Mouse (Mus musculus): ENCODE data around the gene Npas3.

Npas3 gene

GRCm38 (mm10) chr12:53865691-53866090 is 617.2 kb downstream of the Npas3 start:
- no peak for DNase-seq (ENCODE audit: low spot score)

DNA sequence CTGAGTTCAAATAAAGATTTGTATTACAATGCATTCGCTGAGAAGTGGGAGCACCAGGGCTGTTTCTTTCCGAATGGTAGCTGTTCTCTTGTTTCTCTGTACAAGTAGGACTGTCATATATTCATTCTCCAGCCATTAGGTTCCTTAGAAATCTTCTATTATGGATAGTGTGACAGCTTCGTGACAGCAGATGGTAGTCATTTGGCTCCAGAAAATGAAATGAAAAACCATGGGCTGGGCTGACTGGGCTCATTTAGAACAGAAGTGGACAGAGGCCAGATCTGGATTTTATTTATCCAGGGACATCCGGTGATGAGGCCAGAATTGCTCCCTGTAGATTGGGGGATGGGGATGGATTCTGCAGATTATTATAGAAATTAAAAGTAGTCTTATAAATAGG is 621.5 kb downstream of the Npas3 start:
- no peak for DNase-seq (ENCODE audit: low spot score)

- DNase-seq (ENCODE audit: low spot score) = no peak
Observed at GRCm38 (mm10) chr12:53875226-53875625, 626.7 kb downstream of the Npas3 start.

DNA sequence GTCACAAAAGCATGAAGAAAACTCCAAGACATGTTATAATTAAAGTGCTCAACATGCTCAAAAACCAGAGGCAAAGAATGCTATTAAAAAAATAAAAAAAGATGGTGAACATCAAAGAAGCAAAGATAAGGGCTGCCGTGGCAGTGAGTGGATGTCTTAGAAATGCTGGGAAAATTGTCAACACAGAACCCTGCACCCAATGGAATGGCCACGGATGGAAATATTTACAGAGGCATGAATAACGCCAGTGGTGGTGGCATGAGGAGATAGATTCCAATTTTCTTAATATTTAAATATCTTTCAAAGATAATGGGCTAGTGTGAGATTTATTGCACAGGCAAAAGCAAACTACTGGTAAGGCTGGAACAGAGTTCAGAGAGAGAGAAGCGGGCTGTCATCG is 628.2 kb downstream of the Npas3 start:
- no peak for DNase-seq (ENCODE audit: low spot score)

- DNase-seq (ENCODE audit: low spot score) = no peak
Observed at GRCm38 (mm10) chr12:53881684-53882083, 633.2 kb downstream of the Npas3 start.

DNA sequence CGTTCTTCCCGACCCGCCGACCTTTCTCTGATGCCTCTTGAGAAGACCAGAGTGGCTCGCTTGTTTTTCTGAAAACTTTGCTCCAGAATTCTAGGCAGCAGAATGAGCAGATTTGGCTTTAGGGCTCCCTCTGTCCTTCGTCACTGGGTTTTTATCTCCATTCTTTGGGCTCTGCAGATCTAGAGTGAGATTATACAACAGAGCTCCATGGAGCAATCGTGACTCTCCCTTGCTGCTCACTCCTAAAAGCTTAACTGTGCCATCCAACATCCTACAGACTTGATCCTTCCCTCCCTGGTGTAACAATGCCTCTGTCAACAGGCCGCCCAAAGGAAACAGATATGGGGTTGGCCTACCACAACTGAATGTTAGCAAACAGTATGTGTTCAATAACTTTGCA is 634.4 kb downstream of the Npas3 start:
- no peak for DNase-seq (ENCODE audit: low spot score)

- no peak for DNase-seq (ENCODE audit: low spot score)
Observed at GRCm38 (mm10) chr12:53888624-53889023, 640.1 kb downstream of the Npas3 start.

DNA sequence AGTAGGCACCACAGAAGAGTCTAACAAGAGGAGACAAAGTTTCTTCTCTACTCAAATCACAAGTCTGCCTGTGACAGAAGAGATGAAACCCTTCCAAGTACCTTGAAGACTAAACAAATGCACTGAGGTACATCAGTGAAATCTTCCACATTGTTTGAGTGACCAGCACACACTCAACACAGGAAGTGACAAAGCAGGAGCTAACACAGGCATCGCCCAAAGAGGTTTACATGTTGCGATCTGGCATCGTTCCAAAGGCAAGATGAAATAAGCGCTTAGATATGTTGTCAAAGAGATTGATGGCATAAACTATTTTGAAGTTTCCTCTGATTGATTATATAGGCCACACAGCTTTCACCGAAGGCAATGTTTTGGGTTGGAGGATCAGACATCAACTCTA is 647.4 kb downstream of the Npas3 start:
- no peak for DNase-seq (ENCODE audit: low spot score)

GRCm38 (mm10) chr12:53908761-53909160 is 660.3 kb downstream of the Npas3 start:
- DNase-seq (ENCODE audit: low spot score) = no peak

DNA sequence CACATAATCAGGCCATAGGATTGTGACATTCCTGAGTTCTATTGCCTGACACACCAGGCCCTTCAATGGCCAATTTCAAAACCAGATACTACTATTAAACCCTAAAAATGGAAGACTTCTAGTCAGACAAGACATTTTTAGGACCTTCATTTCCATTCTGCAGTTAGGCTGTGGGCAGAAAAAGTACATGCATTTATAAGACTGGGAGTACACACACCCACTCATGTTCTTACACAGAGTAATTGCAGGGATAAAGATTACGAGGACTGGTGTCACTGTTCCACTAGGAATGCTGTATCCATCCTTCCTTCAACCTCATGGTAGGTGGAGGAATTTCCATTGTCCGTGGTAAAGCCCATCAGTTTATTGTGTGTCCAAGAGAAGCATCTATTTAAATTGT is 661.7 kb downstream of the Npas3 start:
- no peak for DNase-seq (ENCODE audit: low spot score)

DNA sequence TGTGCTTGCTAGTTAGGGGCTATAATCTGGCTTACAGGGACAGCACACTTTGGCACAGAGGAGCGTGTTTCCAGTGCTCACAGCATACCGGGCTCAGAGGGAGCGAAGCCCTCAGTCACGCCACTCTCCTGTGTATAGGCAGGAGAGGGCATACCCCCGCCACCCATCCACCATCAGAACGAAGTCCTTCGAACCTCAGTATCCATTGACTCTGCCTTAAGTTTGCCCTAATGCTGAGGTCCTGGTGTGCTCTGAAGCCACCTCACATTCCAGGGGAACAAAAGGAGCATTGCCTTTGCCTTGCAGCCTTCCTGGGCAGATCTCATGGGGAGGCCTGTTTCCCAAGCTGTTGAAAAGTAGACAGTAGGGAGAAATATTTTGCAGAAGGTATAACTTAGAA is 673.7 kb downstream of the Npas3 start:
- no peak for DNase-seq (ENCODE audit: low spot score)

GRCm38 (mm10) chr12:53948826-53949225 is 700.3 kb downstream of the Npas3 start:
- DNase-seq (ENCODE audit: low spot score) = no peak

GRCm38 (mm10) chr12:53962004-53962403 is 713.5 kb downstream of the Npas3 start:
- no peak for DNase-seq (ENCODE audit: low spot score)

DNA sequence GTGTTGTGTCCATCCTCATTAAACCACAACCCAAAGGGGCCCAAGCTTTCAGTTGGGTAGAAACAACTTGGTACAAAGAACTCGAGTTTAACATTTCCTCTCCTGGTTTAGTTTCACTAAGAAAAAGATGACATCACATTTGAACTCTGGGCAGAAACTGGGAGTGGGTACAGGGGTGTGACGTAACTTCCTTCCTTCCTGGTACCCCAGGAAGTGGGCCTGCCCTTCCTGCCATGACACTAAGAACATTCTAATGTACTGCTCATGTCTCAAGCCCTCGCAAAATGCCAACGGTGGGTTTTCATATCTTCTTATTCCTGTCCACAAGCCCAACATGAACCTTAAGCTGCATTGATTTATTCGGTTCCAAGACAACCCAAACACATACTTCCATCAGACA is 715.1 kb downstream of the Npas3 start:
- DNase-seq (ENCODE audit: low spot score) = no peak

DNA sequence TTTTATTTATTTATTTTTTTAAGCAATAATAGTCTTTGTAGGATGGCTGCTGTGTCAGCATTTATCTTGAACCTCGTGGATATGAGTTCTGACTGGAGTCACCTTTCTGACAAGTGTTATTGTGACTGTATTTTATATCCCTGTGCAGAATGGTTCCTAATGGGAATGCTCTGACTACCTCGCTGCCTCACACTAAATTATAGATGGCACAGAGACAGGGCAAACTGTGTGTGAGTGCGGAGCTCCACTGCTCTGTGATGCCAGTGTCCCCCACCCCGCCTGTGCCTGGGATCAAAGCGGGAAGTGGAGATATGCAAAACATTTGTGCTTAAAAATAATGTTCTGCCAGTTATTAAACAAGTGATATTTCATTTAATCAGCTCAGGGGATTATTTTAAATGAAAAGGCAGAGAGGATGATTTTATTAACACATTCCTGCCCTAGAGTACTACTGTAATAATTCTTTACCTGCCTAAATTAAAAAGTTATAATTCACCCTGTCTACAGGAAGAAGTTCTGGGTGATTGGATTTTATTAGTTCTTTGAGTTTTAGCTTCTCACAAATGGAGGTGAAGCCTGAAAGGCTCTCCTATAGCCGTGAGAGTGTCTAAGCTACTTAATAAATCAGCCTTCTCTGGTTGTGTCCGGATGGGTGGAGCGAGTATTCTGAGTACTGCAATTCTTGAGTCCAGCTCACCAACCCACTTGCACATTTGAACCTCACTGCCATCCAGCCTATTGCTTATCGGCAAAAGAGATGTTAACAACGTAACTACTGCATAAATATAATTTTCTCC is 721.1 kb downstream of the Npas3 start:
- no peak for DNase-seq (ENCODE audit: low spot score)

- no peak for DNase-seq (ENCODE audit: low spot score)
Observed at GRCm38 (mm10) chr12:53970721-53971120, 722.2 kb downstream of the Npas3 start.

DNA sequence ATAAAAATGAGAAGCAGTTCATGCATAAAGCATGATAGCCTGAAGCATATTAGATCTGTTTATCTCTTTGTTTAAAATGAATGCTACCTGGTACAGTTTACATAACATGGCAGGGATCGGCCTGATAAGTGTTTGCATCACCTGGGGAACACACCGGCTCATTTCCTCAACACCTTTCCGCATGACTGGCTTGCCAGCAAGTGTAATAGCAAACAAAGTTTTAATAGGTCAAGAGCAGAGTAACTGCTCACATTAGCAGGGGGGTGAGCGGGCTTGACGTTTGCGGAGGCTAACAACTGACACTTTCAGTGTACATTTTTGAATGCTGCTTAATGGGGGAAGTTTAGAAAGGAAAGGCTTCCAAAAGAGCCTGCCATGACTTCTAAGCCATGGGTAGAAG is 724.9 kb downstream of the Npas3 start:
- no peak for DNase-seq (ENCODE audit: low spot score)

GRCm38 (mm10) chr12:53981575-53982507 is 733.4 kb downstream of the Npas3 start:
- no peak for DNase-seq (ENCODE audit: low spot score)

- no peak for DNase-seq (ENCODE audit: low spot score)
Observed at GRCm38 (mm10) chr12:53983946-53984345, 735.5 kb downstream of the Npas3 start.

- DNase-seq (ENCODE audit: low spot score) = no peak
Observed at GRCm38 (mm10) chr12:53985851-53986842, 737.7 kb downstream of the Npas3 start.

- DNase-seq (ENCODE audit: low spot score) = no peak
Observed at GRCm38 (mm10) chr12:53992411-53992810, 743.9 kb downstream of the Npas3 start.

DNA sequence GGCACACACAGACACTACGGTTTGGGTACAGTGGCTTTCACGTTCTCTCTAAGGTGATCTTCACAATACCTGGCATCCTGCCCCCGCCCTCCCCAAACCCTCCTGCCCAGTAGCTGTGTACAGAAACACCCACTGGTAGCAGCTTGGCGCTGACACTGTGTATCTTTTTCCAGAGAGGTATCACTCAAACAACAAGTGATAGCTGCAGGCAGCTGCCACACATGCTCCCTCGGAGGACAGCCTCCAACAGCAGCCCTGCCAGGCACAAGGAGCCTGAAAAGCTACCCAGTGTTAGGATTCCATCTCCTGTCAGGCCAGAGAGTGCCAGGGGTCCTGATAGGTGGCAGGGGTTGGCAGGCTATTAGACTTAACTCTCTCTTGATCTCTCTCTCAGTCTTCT is 747.2 kb downstream of the Npas3 start:
- DNase-seq (ENCODE audit: low spot score) = peak; percentile 48

Measured in testis, postnatal 10 days (tissue).